Mouse (Mus musculus): ENCODE data around the gene Arhgap10. TPM values are rescaled to one million over a fixed set of nuclear protein-coding genes. Genes with fewer than 3 reads are reported as not detected.

Arhgap10 gene
- polyA plus RNA-seq, 1 experiment from 2014 or later = 14.8 TPM

GRCm38 (mm10) chr8:77404017-77404416 lies 113.7 kb downstream of the Arhgap10 start:
- ATAC-seq (ENCODE audit: insufficient read depth, low FRiP score, low TSS enrichment) (no peak), DNase-seq (ENCODE audit: low spot score) (no peak)
- WGBS = 75% methylated on average over 6 of the region's 6 CpGs
- Histone ChIP-seq H3K36me3 (ENCODE audit: control insufficient read depth, insufficient read depth, low read length) (no peaks in the 10 kb centered on the region; the same call in 1 of the 2 replicates), H3K4me2 (ENCODE audit: low read depth) (no peak overlapping the region), H3K4me3 (ENCODE audit: low read depth, low read length) (no peak overlapping the region), H3K9ac (ENCODE audit: low read length) (no peak overlapping the region), H3K27ac (ENCODE audit: low read depth, low read length) (no peak overlapping the region), H3K4me1 (ENCODE audit: control insufficient read depth, insufficient read depth, low read length) (no peaks in the 10 kb centered on the region), H3K27me3 (ENCODE audit: control insufficient read depth, insufficient read depth, low read length) (no peaks in the 10 kb centered on the region), H3K9me3 (ENCODE audit: control insufficient read depth, low read length) (no peaks in the 10 kb centered on the region)

- H3K27ac ChIP-seq (ENCODE audit: low read depth, low read length) = no peak overlapping the region
- 93% methylated on average over 3 of the region's 3 CpGs for WGBS
- H3K4me3 ChIP-seq (ENCODE audit: low read depth, low read length) = no peak overlapping the region
- H3K9ac ChIP-seq (ENCODE audit: low read length) = no peak overlapping the region
- 0 out of 2 replicates have a peak, but pooled peaks cover 2% of the 10 kb centered on the region for H3K9me3 ChIP-seq (ENCODE audit: control insufficient read depth, low read length)
- DNase-seq (ENCODE audit: low spot score) (no peak), ATAC-seq (ENCODE audit: insufficient read depth, low FRiP score, low TSS enrichment) (no peak)
- H3K36me3 ChIP-seq (ENCODE audit: control insufficient read depth, insufficient read depth, low read length) = peaks cover 2% of the 10 kb centered on the region
- no peak overlapping the region for H3K4me2 ChIP-seq (ENCODE audit: low read depth)
- no peaks in the 10 kb centered on the region for H3K27me3 ChIP-seq (ENCODE audit: control insufficient read depth, insufficient read depth, low read length)
- no peaks in the 10 kb centered on the region for H3K4me1 ChIP-seq (ENCODE audit: control insufficient read depth, insufficient read depth, low read length)
These were observed 115.8 kb downstream of the Arhgap10 start for GRCm38 (mm10) chr8:77401934-77402333.

- WGBS = 94% methylated on average over 5 of the region's 5 CpGs
- no peak overlapping the region for H3K9ac ChIP-seq (ENCODE audit: low read length)
- H3K4me1 ChIP-seq (ENCODE audit: control insufficient read depth, insufficient read depth, low read length) = no peaks in the 10 kb centered on the region
- DNase-seq (ENCODE audit: low spot score) = no peak
- no peaks in the 10 kb centered on the region for H3K27me3 ChIP-seq (ENCODE audit: control insufficient read depth, insufficient read depth, low read length)
- peaks cover 2% of the 10 kb centered on the region for H3K36me3 ChIP-seq (ENCODE audit: control insufficient read depth, insufficient read depth, low read length)
- no peak for ATAC-seq (ENCODE audit: insufficient read depth, low FRiP score, low TSS enrichment)
- no peak overlapping the region for H3K27ac ChIP-seq (ENCODE audit: low read depth, low read length)
- H3K9me3 ChIP-seq (ENCODE audit: control insufficient read depth, low read length) = 0 out of 2 replicates have a peak, but pooled peaks cover 3% of the 10 kb centered on the region
- no peak overlapping the region for H3K4me2 ChIP-seq (ENCODE audit: low read depth)
- H3K4me3 ChIP-seq (ENCODE audit: low read depth, low read length) = no peak overlapping the region
These were observed 116.6 kb downstream of the Arhgap10 start for GRCm38 (mm10) chr8:77401140-77401539.

- 95% methylated on average over 6 of the region's 6 CpGs for WGBS
- no peak for ATAC-seq (ENCODE audit: insufficient read depth, low FRiP score, low TSS enrichment)
These were observed 133.7 kb downstream of the Arhgap10 start for GRCm38 (mm10) chr8:77384080-77384479.

GRCm38 (mm10) chr8:77383671-77384070 lies 134.1 kb downstream of the Arhgap10 start:
- no peak overlapping the region for H3K4me2 ChIP-seq (ENCODE audit: low read depth)
- ATAC-seq (ENCODE audit: insufficient read depth, low FRiP score, low TSS enrichment) = no peak
- 87% methylated on average over 8 of the region's 8 CpGs for WGBS
- no peaks in the 10 kb centered on the region for H3K27me3 ChIP-seq (ENCODE audit: control insufficient read depth, insufficient read depth, low read length)
- no peak overlapping the region for H3K4me3 ChIP-seq (ENCODE audit: low read depth, low read length)
- H3K9ac ChIP-seq (ENCODE audit: low read length) = no peak overlapping the region
- H3K4me1 ChIP-seq (ENCODE audit: control insufficient read depth, insufficient read depth, low read length) = no peaks in the 10 kb centered on the region
- no peaks in the 10 kb centered on the region for H3K36me3 ChIP-seq (ENCODE audit: control insufficient read depth, insufficient read depth, low read length)
- no peaks in the 10 kb centered on the region for H3K9me3 ChIP-seq (ENCODE audit: control insufficient read depth, low read length)
- H3K27ac ChIP-seq (ENCODE audit: low read depth, low read length) = no peak overlapping the region
- DNase-seq (ENCODE audit: low spot score) = no peak

More at GRCm38 (mm10) chr8:77384080-77384479, 133.7 kb downstream of the Arhgap10 start:
- no peaks in the 10 kb centered on the region for H3K36me3 ChIP-seq (ENCODE audit: control insufficient read depth, insufficient read depth, low read length)
- no peaks in the 10 kb centered on the region for H3K27me3 ChIP-seq (ENCODE audit: control insufficient read depth, insufficient read depth, low read length)
- H3K4me2 ChIP-seq (ENCODE audit: low read depth) = no peak overlapping the region
- no peak overlapping the region for H3K9ac ChIP-seq (ENCODE audit: low read length)
- H3K27ac ChIP-seq (ENCODE audit: low read depth, low read length) = no peak overlapping the region
- DNase-seq (ENCODE audit: low spot score) = no peak
- no peaks in the 10 kb centered on the region for H3K9me3 ChIP-seq (ENCODE audit: control insufficient read depth, low read length)
- no peaks in the 10 kb centered on the region for H3K4me1 ChIP-seq (ENCODE audit: control insufficient read depth, insufficient read depth, low read length)
- no peak overlapping the region for H3K4me3 ChIP-seq (ENCODE audit: low read depth, low read length)

- no peak for ATAC-seq (ENCODE audit: insufficient read depth, low FRiP score, low TSS enrichment)
- no peaks in the 10 kb centered on the region for H3K36me3 ChIP-seq (ENCODE audit: control insufficient read depth, insufficient read depth, low read length)
- H3K4me2 ChIP-seq (ENCODE audit: low read depth) = no peak overlapping the region
- no peaks in the 10 kb centered on the region for H3K9me3 ChIP-seq (ENCODE audit: control insufficient read depth, low read length)
- WGBS = 70% methylated on average over 6 of the region's 6 CpGs
- no peaks in the 10 kb centered on the region for H3K27me3 ChIP-seq (ENCODE audit: control insufficient read depth, insufficient read depth, low read length)
- H3K4me1 ChIP-seq (ENCODE audit: control insufficient read depth, insufficient read depth, low read length) = no peaks in the 10 kb centered on the region
- DNase-seq (ENCODE audit: low spot score) = no peak
- no peak overlapping the region for H3K4me3 ChIP-seq (ENCODE audit: low read depth, low read length)
- H3K27ac ChIP-seq (ENCODE audit: low read depth, low read length) = no peak overlapping the region
- H3K9ac ChIP-seq (ENCODE audit: low read length) = no peak overlapping the region
These were observed 136.9 kb downstream of the Arhgap10 start for GRCm38 (mm10) chr8:77380844-77381243.

- no peaks in the 10 kb centered on the region for H3K36me3 ChIP-seq (ENCODE audit: control insufficient read depth, insufficient read depth, low read length)
- H3K4me2 ChIP-seq (ENCODE audit: low read depth) = no peak overlapping the region
- DNase-seq (ENCODE audit: low spot score) (peak; percentile 48), ATAC-seq (ENCODE audit: insufficient read depth, low FRiP score, low TSS enrichment) (peak; percentile 35; the same call in 1 of the 2 replicates)
- 66% methylated on average over 11 of the region's 11 CpGs for WGBS
- no peaks in the 10 kb centered on the region for H3K9me3 ChIP-seq (ENCODE audit: control insufficient read depth, low read length)
- H3K4me1 ChIP-seq (ENCODE audit: control insufficient read depth, insufficient read depth, low read length) = no peaks in the 10 kb centered on the region
- H3K27me3 ChIP-seq (ENCODE audit: control insufficient read depth, insufficient read depth, low read length) = no peaks in the 10 kb centered on the region
- no peak overlapping the region for H3K27ac ChIP-seq (ENCODE audit: low read depth, low read length)
- H3K9ac ChIP-seq (ENCODE audit: low read length) = no peak overlapping the region
- no peak overlapping the region for H3K4me3 ChIP-seq (ENCODE audit: low read depth, low read length)
These were observed 138.5 kb downstream of the Arhgap10 start for GRCm38 (mm10) chr8:77379300-77379699.

- no peak overlapping the region for H3K4me3 ChIP-seq (ENCODE audit: low read depth, low read length)
- 51% methylated on average over 5 of the region's 5 CpGs for WGBS
- no peak for ATAC-seq (ENCODE audit: insufficient read depth, low FRiP score, low TSS enrichment)
- no peak overlapping the region for H3K9ac ChIP-seq (ENCODE audit: low read length)
- H3K27me3 ChIP-seq (ENCODE audit: control insufficient read depth, insufficient read depth, low read length) = no peaks in the 10 kb centered on the region
- no peaks in the 10 kb centered on the region for H3K36me3 ChIP-seq (ENCODE audit: control insufficient read depth, insufficient read depth, low read length)
- no peaks in the 10 kb centered on the region for H3K9me3 ChIP-seq (ENCODE audit: control insufficient read depth, low read length)
- DNase-seq (ENCODE audit: low spot score) = no peak
- no peak overlapping the region for H3K4me2 ChIP-seq (ENCODE audit: low read depth)
- no peaks in the 10 kb centered on the region for H3K4me1 ChIP-seq (ENCODE audit: control insufficient read depth, insufficient read depth, low read length)
- H3K27ac ChIP-seq (ENCODE audit: low read depth, low read length) = no peak overlapping the region
These were observed 141.3 kb downstream of the Arhgap10 start for GRCm38 (mm10) chr8:77376451-77376853.

- Histone ChIP-seq H3K4me2 (ENCODE audit: low read depth) (no peak overlapping the region), H3K36me3 (ENCODE audit: control insufficient read depth, insufficient read depth, low read length) (no peaks in the 10 kb centered on the region), H3K9me3 (ENCODE audit: control insufficient read depth, low read length) (no peaks in the 10 kb centered on the region), H3K27me3 (ENCODE audit: control insufficient read depth, insufficient read depth, low read length) (no peaks in the 10 kb centered on the region), H3K4me1 (ENCODE audit: control insufficient read depth, insufficient read depth, low read length) (no peaks in the 10 kb centered on the region), H3K9ac (ENCODE audit: low read length) (no peak overlapping the region), H3K4me3 (ENCODE audit: low read depth, low read length) (no peak overlapping the region), H3K27ac (ENCODE audit: low read depth, low read length) (no peak overlapping the region)
- WGBS = 83% methylated on average over 2 of the region's 2 CpGs
- no peak for DNase-seq (ENCODE audit: low spot score)
- ATAC-seq (ENCODE audit: insufficient read depth, low FRiP score, low TSS enrichment) = no peak
These were observed 141.8 kb downstream of the Arhgap10 start for GRCm38 (mm10) chr8:77375999-77376398.
